Mouse (Mus musculus) liver, embryonic 14.5 days (tissue): ENCODE measurements around the gene Grid2. TPM values are rescaled to one million over a fixed set of nuclear protein-coding genes. Genes with fewer than 3 reads are reported as not detected.

Source experiments
- ATAC-seq: fragments of 200-750 bp; cut with Nextera tagmentation; 2 replicates; pipeline ENCODE4 v1.8.0; 2017; ENCODE audit warnings: moderate number of reproducible peaks, mild to moderate bottlenecking, moderate library complexity; ENCODE audit not compliant: insufficient read depth
- DNase-seq, 3 experiments: peaks; one replicate each; pipeline ENCODE4 v3.0.0-alpha.2; 2012 to 2013; ENCODE audit warnings: low read depth in 3 of 3, low spot score in 3 of 3
- H3K27ac ChIP-seq: fragments of 300-500 bp; sonication (generic); 2 replicates; pipeline ENCODE4 v1.5.1; 2014; ENCODE audit warnings: moderate library complexity, mild to moderate bottlenecking, control low read depth, inconsistent platforms
- H3K27me3 ChIP-seq: fragments of 300-500 bp; sonication (generic); 2 replicates; pipeline ENCODE4 v1.6.1; 2014; ENCODE audit warnings: mild to moderate bottlenecking, low read length, moderate library complexity; ENCODE audit not compliant: control insufficient read depth, insufficient read depth
- H3K36me3 ChIP-seq: fragments of 300-500 bp; sonication (generic); replicated peaks from 2 replicates; pipeline ENCODE4 v1.6.1; 2014; ENCODE audit warnings: low read depth; ENCODE audit not compliant: control insufficient read depth, insufficient read depth
- H3K4me1 ChIP-seq, 2 experiments: fragments of 200-500 bp in 1 of 2; fragments of 300-500 bp in 1 of 2; sonication (generic) in 1 of 2; replicated peaks; 2 replicates each; pipeline ENCODE4 v1.6.1; 2012 to 2014; ENCODE audit warnings: antibody characterized with exemption in 1 of 2, inconsistent platforms in 1 of 2, low read length in 1 of 2; ENCODE audit not compliant: control insufficient read depth in 2 of 2, insufficient read depth in 2 of 2
- H3K4me2 ChIP-seq: fragments of 300-500 bp; sonication (generic); 2 replicates; pipeline ENCODE4 v1.6.1; 2014; ENCODE audit warnings: low read depth, mild to moderate bottlenecking, control low read depth, moderate library complexity
- H3K4me3 ChIP-seq, 2 experiments: fragments of 200-500 bp in 1 of 2; fragments of 300-500 bp in 1 of 2; sonication (generic) in 1 of 2; 2 replicates each; pipeline ENCODE4 v1.5.1; 2012 to 2014; ENCODE audit warnings: low read depth in 2 of 2, low read length in 2 of 2, mild to moderate bottlenecking in 2 of 2, control low read depth in 1 of 2, inconsistent platforms in 1 of 2, moderate library complexity in 1 of 2; ENCODE audit not compliant: insufficient read depth in 1 of 2
- H3K9ac ChIP-seq: fragments of 300-500 bp; sonication (generic); replicated peaks from 2 replicates; pipeline ENCODE4 v1.6.1; 2014; ENCODE audit warnings: mild to moderate bottlenecking, control low read depth, moderate library complexity
- H3K9me3 ChIP-seq: fragments of 300-500 bp; sonication (generic); 2 replicates; pipeline ENCODE4 v1.6.1; 2016; ENCODE audit warnings: low read length, mixed read lengths; ENCODE audit not compliant: control insufficient read depth
- CTCF ChIP-seq: IDR thresholded peaks from 2 replicates; pipeline ENCODE4 v1.5.1; 2016; ENCODE audit warnings: antibody characterized with exemption, low read depth, control low read depth
- EP300 ChIP-seq: IDR thresholded peaks from 2 replicates; pipeline ENCODE4 v1.6.1; 2016; ENCODE audit warnings: antibody characterized with exemption, low read depth
- WGBS: fragments of 180-500 bp; shearing (Covaris S2); extraction: QIAGEN DNeasy Blood & Tissue Kit; methylation state at CpG from one replicate; pipeline ENCODE4 v1.1.7; 2014; ENCODE audit not compliant: insufficient replicate concordance; 5-methylcytosine and 5-hydroxymethylcytosine counted together
- polyA plus RNA-seq, 2 experiments: library from polyadenylated mRNA; depleted of rRNA in 1 of 2; stranded (reverse) in 1 of 2; unstranded in 1 of 2; fragments of >200 nt; fragmentation: Nextera tagmentation in 1 of 2; extraction: Ambion mirVana in 1 of 2; gene quantifications; 2 replicates each; pipeline versions ENCODE4 v1.2.1 to v1.2.3; 2012 to 2014

Grid2 gene
- polyA plus RNA-seq, 2 experiments = not detected

GRCm38 (mm10) chr6:63921951-63922350, 666.3 kb downstream of the Grid2 start:
- no peak for DNase-seq
- Histone ChIP-seq H3K4me1 (no peaks in the 10 kb centered on the region), H3K4me2 (no peak overlapping the region), H3K36me3 (no peaks in the 10 kb centered on the region), H3K27ac (no peak overlapping the region), H3K9me3 (no peaks in the 10 kb centered on the region), H3K27me3 (no peaks in the 10 kb centered on the region), H3K4me3 (no peak overlapping the region), H3K9ac (no peak overlapping the region)
- no peak for ATAC-seq
- 73% methylated on average over 6 of the region's 6 CpGs for WGBS
- no peak for TF ChIP-seq EP300
- no peak for TF ChIP-seq CTCF

GRCm38 (mm10) chr6:63931201-63931600, 675.5 kb downstream of the Grid2 start:
- Histone ChIP-seq H3K27me3 (no peaks in the 10 kb centered on the region), H3K4me3 (no peak overlapping the region), H3K4me2 (no peak overlapping the region), H3K9me3 (no peaks in the 10 kb centered on the region), H3K9ac (no peak overlapping the region), H3K4me1 (no peaks in the 10 kb centered on the region), H3K36me3 (no peaks in the 10 kb centered on the region), H3K27ac (no peak overlapping the region)
- ATAC-seq = no peak
- no peak for DNase-seq
- TF ChIP-seq EP300 = no peak
- TF ChIP-seq CTCF = no peak

- no peaks in the 10 kb centered on the region for H3K4me1 ChIP-seq
- no peak for ATAC-seq
- no peak overlapping the region for H3K27ac ChIP-seq
- H3K4me2 ChIP-seq = no peak overlapping the region
- no peak overlapping the region for H3K9ac ChIP-seq
- no peak overlapping the region for H3K4me3 ChIP-seq
- no peak for TF ChIP-seq EP300
- no peak for TF ChIP-seq CTCF
- H3K36me3 ChIP-seq = no peaks in the 10 kb centered on the region
- WGBS = 49% methylated on average over 5 of the region's 5 CpGs
- no peak for DNase-seq
- H3K27me3 ChIP-seq = no peaks in the 10 kb centered on the region
- H3K9me3 ChIP-seq = no peaks in the 10 kb centered on the region
Measured at GRCm38 (mm10) chr6:63946721-63947120, 691.0 kb downstream of the Grid2 start.

GRCm38 (mm10) chr6:63963789-63964188, 708.1 kb downstream of the Grid2 start:
- Histone ChIP-seq H3K9me3 (no peaks in the 10 kb centered on the region), H3K36me3 (no peaks in the 10 kb centered on the region), H3K9ac (no peak overlapping the region), H3K4me2 (no peak overlapping the region), H3K4me1 (no peaks in the 10 kb centered on the region), H3K27ac (no peak overlapping the region), H3K4me3 (no peak overlapping the region), H3K27me3 (no peaks in the 10 kb centered on the region)
- TF ChIP-seq EP300 (no peak), CTCF (no peak)
- DNase-seq (no peak), ATAC-seq (no peak)
- WGBS = 68% methylated on average over 3 of the region's 3 CpGs

- H3K4me1 ChIP-seq = no peaks in the 10 kb centered on the region
- no peak overlapping the region for H3K4me2 ChIP-seq
- H3K27me3 ChIP-seq = no peaks in the 10 kb centered on the region
- H3K36me3 ChIP-seq = no peaks in the 10 kb centered on the region
- DNase-seq (no peak), ATAC-seq (no peak)
- no peak overlapping the region for H3K4me3 ChIP-seq
- 67% methylated on average over 6 of the region's 6 CpGs for WGBS
- H3K27ac ChIP-seq = no peak overlapping the region
- H3K9ac ChIP-seq = no peak overlapping the region
- TF ChIP-seq CTCF (no peak), EP300 (no peak)
- no peaks in the 10 kb centered on the region for H3K9me3 ChIP-seq
Measured at GRCm38 (mm10) chr6:63964269-63964668, 708.6 kb downstream of the Grid2 start.
